Mouse (Mus musculus): ENCODE results near the gene Etv6. TPM values are rescaled to one million over a fixed set of nuclear protein-coding genes. Genes with fewer than 3 reads are reported as not detected.

Gene Etv6
- polyA plus RNA-seq, 1 experiment from 2014 or later, result 3.5 TPM

Other genes with a start within 250 kb of the Etv6 start
- not detected in 2 replicates for gene Kap, start 181.9 kb upstream of the Etv6 start, polyA plus RNA-seq (2015; fragmentation: Nextera tagmentation; extraction: Ambion mirVana)

Measured in liver, embryonic 13.5 days (tissue).